Mouse (Mus musculus) liver, adult 2 months (tissue): Measurements from ENCODE around the gene Cyb561a3.

ENCODE experiments used
- CTCF ChIP-seq: fragments of 200-500 bp; IDR thresholded peaks from 2 replicates; pipeline ENCODE4 v1.5.1; 2011; ENCODE audit warnings: low read depth, low read length, control low read depth
- POLR2A ChIP-seq: fragments of 200-500 bp; IDR thresholded peaks from 2 replicates; pipeline ENCODE4 v1.6.1; 2011; ENCODE audit warnings: low read length, control low read depth; ENCODE audit not compliant: insufficient read depth; ENCODE audit errors: extremely low read depth

- TF ChIP-seq CTCF (no peak), POLR2A (no peak)
Observed at GRCm38 (mm10) chr19:10604534-10604933, 27.6 kb downstream of the Cyb561a3 start.
